Mouse (Mus musculus): ENCODE data around the gene Nol6.

- TF ChIP-seq CTCF (IDR thresholded peaks at IDR 0.05; ENCODE audit: borderline replicate concordance, insufficient read depth, low read depth, low read length) = no peak
- no peak for TF ChIP-seq POLR2A (IDR thresholded peaks at IDR 0.05; ENCODE audit: borderline replicate concordance, insufficient read depth, low read length)
Observed at GRCm38 (mm10) chr4:41136811-41137210, 12.6 kb upstream of the Nol6 start.
